ENCODE assay signal across 22 mouse cellular contexts in the genomic region with DNA sequence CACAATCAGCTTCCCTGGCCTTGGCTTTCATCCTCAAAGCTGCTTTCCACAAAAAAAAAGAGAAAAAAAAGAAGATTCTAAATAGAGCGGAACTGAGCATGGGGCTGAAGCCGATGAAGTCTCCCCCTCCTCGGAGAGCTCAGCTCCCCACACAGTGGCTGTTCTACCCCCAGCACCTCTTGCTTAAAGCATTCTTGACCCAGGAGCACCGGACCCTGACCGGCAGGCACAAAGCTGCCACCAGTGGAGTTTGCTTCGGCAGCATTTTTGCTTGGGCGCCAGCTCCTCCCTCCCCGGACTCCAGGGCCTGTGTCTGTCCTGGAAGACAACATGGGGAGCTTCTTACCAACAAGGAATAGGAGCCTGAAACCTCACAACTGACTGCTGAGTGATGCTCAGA.
DNase-seq lines count a peak whose midpoint lies in the region; ATAC-seq lines count a peak whose summit lies in the region.
"Had no signal": no experiment of that assay in that cellular context is flagged by ENCODE, and none has a peak within 500 bp of the region (broad histone marks: within the 10 kb centered on the region; RNA-seq: fewer than 3 reads in every experiment).

No protein-coding gene starts in this region.

- H3K4me3 ChIP-seq in midbrain, embryonic 10.5 days = no peak overlapping the region
- H3K4me3 ChIP-seq in midbrain, embryonic 16.5 days (ENCODE audit: low read depth, low read length) = no peak overlapping the region
- no peak overlapping the region for H3K4me3 ChIP-seq in kidney, embryonic 16.5 days (ENCODE audit: low read length)
- no peak overlapping the region for H3K4me3 ChIP-seq in midbrain, embryonic 13.5 days (replicated peaks)
- H3K4me3 ChIP-seq: embryonic facial prominence, embryonic 10.5 days; forebrain, embryonic 13.5 days; heart, embryonic 13.5 days; megakaryocyte, embryonic 14.5 days; neural tube, embryonic 13.5 days had no signal

- no peak overlapping the region for H3K4me2 ChIP-seq in midbrain, embryonic 16.5 days (ENCODE audit: low read length)
- H3K4me2 ChIP-seq in kidney, embryonic 16.5 days (replicated peaks; ENCODE audit: low read depth, low read length) = 0 out of 2 replicates have a peak overlapping the region, but pooled peaks have one; percentile 5
- H3K4me2 ChIP-seq in midbrain, embryonic 13.5 days (replicated peaks) = no peak overlapping the region
- H3K4me2 ChIP-seq: forebrain, embryonic 13.5 days; heart, embryonic 13.5 days; liver, embryonic 11.5 days; neural tube, embryonic 13.5 days had no signal

- no peaks in the 10 kb centered on the region for H3K9me3 ChIP-seq in midbrain, embryonic 10.5 days (replicated peaks)
- no peaks in the 10 kb centered on the region for H3K9me3 ChIP-seq in midbrain, embryonic 16.5 days (replicated peaks; ENCODE audit: control insufficient read depth, low read length, poor library complexity, severe bottlenecking)
- H3K9me3 ChIP-seq in kidney, embryonic 16.5 days (ENCODE audit: low read length) = no peaks in the 10 kb centered on the region
- no peaks in the 10 kb centered on the region for H3K9me3 ChIP-seq in midbrain, embryonic 13.5 days
- H3K9me3 ChIP-seq: embryonic facial prominence, embryonic 10.5 days; forebrain, embryonic 13.5 days; heart, embryonic 13.5 days; neural tube, embryonic 13.5 days had no signal

- no peak overlapping the region for H3K9ac ChIP-seq in midbrain, embryonic 16.5 days (ENCODE audit: low read depth, low read length)
- H3K9ac ChIP-seq in kidney, embryonic 16.5 days (replicated peaks; ENCODE audit: low read length) = peak overlapping the region; percentile 26; the same call in 1 of the 2 replicates
- no peak overlapping the region for H3K9ac ChIP-seq in midbrain, embryonic 13.5 days (replicated peaks)
- H3K9ac ChIP-seq: forebrain, embryonic 13.5 days; heart, embryonic 13.5 days; neural tube, embryonic 13.5 days had no signal

- whole genome bisulfite sequencing in midbrain, embryonic 10.5 days = 44% methylated on average over 8 of the region's 8 CpGs
- WGBS in midbrain, embryonic 16.5 days = 24% methylated on average over 8 of the region's 8 CpGs
- 45% methylated on average over 8 of the region's 8 CpGs for WGBS in kidney, embryonic 16.5 days
- WGBS in midbrain, embryonic 13.5 days = 22% methylated on average over 8 of the region's 8 CpGs

- H3K4me1 ChIP-seq in midbrain, embryonic 10.5 days = peaks cover 23% of the 10 kb centered on the region
- H3K4me1 ChIP-seq in midbrain, embryonic 16.5 days (ENCODE audit: control insufficient read depth, insufficient read depth, low read length) = peaks cover 2% of the 10 kb centered on the region; the same call in 1 of the 2 replicates
- H3K4me1 ChIP-seq in kidney, embryonic 16.5 days (ENCODE audit: insufficient read depth, low read length) = peaks cover 12% of the 10 kb centered on the region; the same call in 1 of the 2 replicates
- H3K4me1 ChIP-seq in midbrain, embryonic 13.5 days (replicated peaks) = peaks cover 6% of the 10 kb centered on the region
- H3K4me1 ChIP-seq: heart, embryonic 13.5 days; megakaryocyte, embryonic 14.5 days had no signal

- peak; percentile 22 for DNase-seq in midbrain, embryonic 10.5 days (ENCODE audit: low spot score)
- DNase-seq in kidney, adult 18-20 months = peak; percentile 45
- DNase-seq in spleen, postnatal 4 days (ENCODE audit: low spot score in 2 of 2) = no peak
- DNase-seq: cerebellum, adult 18-20 months; gastrocnemius, postnatal 10 days; heart, adult 18-20 months; layer of hippocampus, adult 9-11 months; lung, adult 18-20 months; thymus, postnatal 14 days had no signal

- ATAC-seq in midbrain, embryonic 16.5 days = no peak
- peak; percentile 81 for ATAC-seq in kidney, embryonic 16.5 days (ENCODE audit: low FRiP score, low TSS enrichment)
- ATAC-seq in midbrain, embryonic 13.5 days = no peak
- no peak for ATAC-seq in cerebellum, adult (ENCODE audit: insufficient number of reproducible peaks, low FRiP score, low TSS enrichment)
- ATAC-seq: forebrain, embryonic 13.5 days; hindbrain, embryonic 16.5 days; intestine, postnatal 0 days had no signal

- no peaks in the 10 kb centered on the region for H3K36me3 ChIP-seq in midbrain, embryonic 10.5 days
- no peaks in the 10 kb centered on the region for H3K36me3 ChIP-seq in midbrain, embryonic 16.5 days (ENCODE audit: control insufficient read depth, insufficient read depth, low read length)
- no peaks in the 10 kb centered on the region for H3K36me3 ChIP-seq in kidney, embryonic 16.5 days (ENCODE audit: insufficient read depth, low read length)
- no peaks in the 10 kb centered on the region for H3K36me3 ChIP-seq in midbrain, embryonic 13.5 days
- H3K36me3 ChIP-seq: embryonic facial prominence, embryonic 10.5 days; heart, embryonic 13.5 days; neural tube, embryonic 13.5 days had no signal

- H3K27ac ChIP-seq in midbrain, embryonic 10.5 days (replicated peaks) = peak overlapping the region; percentile 69
- H3K27ac ChIP-seq in midbrain, embryonic 16.5 days (ENCODE audit: low read length) = no peak overlapping the region
- H3K27ac ChIP-seq in kidney, embryonic 16.5 days (ENCODE audit: low read length) = no peak overlapping the region
- H3K27ac ChIP-seq in midbrain, embryonic 13.5 days = 0 out of 2 replicates have a peak overlapping the region, but pooled peaks have one; percentile 44
- H3K27ac ChIP-seq: embryonic facial prominence, embryonic 10.5 days; forebrain, embryonic 13.5 days; heart, embryonic 13.5 days; neural tube, embryonic 13.5 days; stomach, postnatal 0 days had no signal

- H3K27me3 ChIP-seq in midbrain, embryonic 10.5 days (ENCODE audit: low read depth, poor library complexity, severe bottlenecking) = 0 out of 2 replicates have a peak, but pooled peaks cover 6% of the 10 kb centered on the region
- no peaks in the 10 kb centered on the region for H3K27me3 ChIP-seq in midbrain, embryonic 16.5 days (ENCODE audit: control insufficient read depth, insufficient read depth, low read depth, low read length)
- H3K27me3 ChIP-seq in kidney, embryonic 16.5 days (ENCODE audit: insufficient read depth, low read length) = peaks cover 1% of the 10 kb centered on the region; the same call in 1 of the 2 replicates
- no peaks in the 10 kb centered on the region for H3K27me3 ChIP-seq in midbrain, embryonic 13.5 days
- H3K27me3 ChIP-seq: forebrain, embryonic 13.5 days; megakaryocyte, embryonic 14.5 days; neural tube, embryonic 13.5 days had no signal

Comparison
In these comparisons a context has a peak if more than half of its experiments do, and no peak if none do; other contexts are left out.
1. H3K27ac ChIP-seq: peak in midbrain, embryonic 10.5 days (single experiment) and midbrain, embryonic 13.5 days (single experiment); none in midbrain, embryonic 16.5 days (single experiment) and kidney, embryonic 16.5 days (single experiment).
2. DNase-seq: peak in midbrain, embryonic 10.5 days (single experiment) and kidney, adult 18-20 months (single experiment); none in spleen, postnatal 4 days (0 of 2).